Mouse (Mus musculus): ENCODE measurements around the gene Olfr1286.

Olfr1286 gene

DNA sequence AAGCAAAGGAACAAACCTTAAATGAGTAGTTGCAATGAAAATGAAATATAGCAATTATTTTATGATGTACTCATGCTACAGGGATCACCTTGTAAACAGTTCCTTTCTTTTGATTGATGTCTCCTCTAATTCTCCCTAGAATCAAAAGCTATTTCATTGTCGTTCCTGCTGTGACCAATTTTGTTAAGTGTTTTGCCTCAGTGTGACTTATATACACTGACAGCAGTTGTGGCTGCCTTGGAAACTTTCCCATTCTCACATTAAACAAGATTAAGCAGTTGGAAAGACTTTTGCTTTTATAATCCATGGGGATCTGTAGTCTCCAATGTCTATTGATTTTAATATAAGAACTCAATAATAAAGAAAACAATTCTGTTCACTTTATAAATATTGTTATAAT, at the start of gene Olfr1286:
Gene Olfr1286 (minus strand): TSS at position 185 of the 400 bp plus-strand sequence.
- Histone ChIP-seq H3K27me3 (ENCODE audit: control insufficient read depth, insufficient read depth, low read length, poor library complexity, severe bottlenecking) (no peaks in the 10 kb centered on the region), H3K36me3 (ENCODE audit: control insufficient read depth, insufficient read depth, low read length, poor library complexity, severe bottlenecking) (no peaks in the 10 kb centered on the region)
- DNase-seq (ENCODE audit: low read depth, low spot score) = no peak

DNA sequence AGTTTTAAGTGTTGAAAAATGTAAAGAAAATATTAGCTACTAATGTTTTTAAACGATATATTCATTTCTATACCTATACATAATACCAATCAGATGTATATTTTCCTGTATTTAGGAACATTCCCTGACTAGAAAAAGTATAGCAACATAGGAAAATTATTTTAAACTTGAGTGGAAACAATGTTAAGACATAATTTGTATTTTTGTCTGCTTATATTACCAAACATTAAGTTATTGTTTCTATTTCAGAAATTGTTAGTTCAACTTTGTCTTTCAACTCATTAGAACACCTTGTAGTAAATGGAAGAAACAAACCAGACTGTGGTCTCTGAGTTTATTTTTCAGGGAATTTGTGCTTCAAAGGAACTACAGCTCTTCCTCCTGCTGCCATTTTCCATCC, 25.9 kb upstream of the Olfr1286 start, which contains the start of gene Olfr1287:
Gene Olfr1287 (plus strand): TSS at position 301 of the 400 bp plus-strand sequence.
- no peaks in the 10 kb centered on the region for H3K36me3 ChIP-seq (ENCODE audit: control insufficient read depth, insufficient read depth, low read length, poor library complexity, severe bottlenecking)
- DNase-seq (ENCODE audit: low read depth, low spot score) = no peak
- no peaks in the 10 kb centered on the region for H3K27me3 ChIP-seq (ENCODE audit: control insufficient read depth, insufficient read depth, low read length, poor library complexity, severe bottlenecking)

DNA sequence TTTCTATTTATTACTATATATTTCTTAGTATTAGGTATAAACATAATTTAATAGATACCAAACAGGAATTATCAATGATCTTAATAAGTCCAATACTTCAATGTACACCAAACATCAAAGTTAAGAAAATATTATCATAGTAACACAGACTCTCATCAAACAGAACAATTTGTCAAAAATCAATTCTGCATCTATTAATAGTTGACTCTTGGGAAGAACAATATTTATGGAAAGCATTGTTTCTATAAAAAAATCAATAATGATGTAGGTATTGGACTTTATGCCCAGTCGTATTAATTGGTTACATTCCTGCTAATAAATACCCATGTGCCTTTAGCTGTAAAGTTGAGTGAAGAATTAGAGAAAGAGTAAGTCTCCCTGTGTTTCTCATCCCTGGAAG, 47.7 kb downstream of the Olfr1286 start, which contains the start of gene Olfr1284:
Gene Olfr1284 (plus strand): TSS at position 301 of the 400 bp plus-strand sequence.
- Histone ChIP-seq H3K36me3 (ENCODE audit: control insufficient read depth, insufficient read depth, low read length, poor library complexity, severe bottlenecking) (no peaks in the 10 kb centered on the region), H3K27me3 (ENCODE audit: control insufficient read depth, insufficient read depth, low read length, poor library complexity, severe bottlenecking) (no peaks in the 10 kb centered on the region)
- no peak for DNase-seq (ENCODE audit: low read depth, low spot score)

All from splenic B cell, adult 2 months (primary cell).